12 mouse cellular contexts compared by ENCODE assay signal in genomic region chr16:57330111-57330510, GRCm38 (mm10). TPM values are rescaled to one million over a fixed set of nuclear protein-coding genes. Genes with fewer than 3 reads are reported as not detected.
"Had no signal": no experiment of that assay in that cellular context is flagged by ENCODE, and none has a peak within 500 bp of the region (broad histone marks: within the 10 kb centered on the region; RNA-seq: fewer than 3 reads in every experiment).

No protein-coding gene starts in this region.

- H3K4me1 ChIP-seq: liver, embryonic 15.5 days; midbrain, embryonic 12.5 days had no signal

- H3K27me3 ChIP-seq: limb, embryonic 13.5 days; liver, embryonic 15.5 days; midbrain, embryonic 12.5 days had no signal

- H3K9me3 ChIP-seq: limb, embryonic 13.5 days; liver, embryonic 15.5 days; midbrain, embryonic 12.5 days had no signal

- H3K4me3 ChIP-seq: limb, embryonic 13.5 days; liver, embryonic 15.5 days; midbrain, embryonic 12.5 days had no signal

- H3K36me3 ChIP-seq: limb, embryonic 13.5 days; liver, embryonic 15.5 days; midbrain, embryonic 12.5 days had no signal

- H3K9ac ChIP-seq: limb, embryonic 13.5 days; liver, embryonic 15.5 days; lung, embryonic 14.5 days; midbrain, embryonic 12.5 days had no signal

- H3K4me2 ChIP-seq: limb, embryonic 13.5 days; liver, embryonic 11.5 days; liver, embryonic 15.5 days; lung, embryonic 14.5 days; midbrain, embryonic 12.5 days had no signal

- H3K27ac ChIP-seq: liver, embryonic 15.5 days; midbrain, embryonic 12.5 days had no signal

- DNase-seq: kidney, adult 11 months; left cerebral cortex, postnatal 4 days; lung, embryonic 14.5 days; right cerebral cortex, adult 18-20 months; right cerebral cortex, postnatal 25 days; thymus, postnatal 36 days had no signal

RNA-seq across cellular contexts. Expression of gene Tmem30c, which starts 37.4 kb away (rescaled TPM):
- polyA plus RNA-seq: intestine, embryonic 14.5 days; liver, embryonic 11.5 days; liver, embryonic 15.5 days; small intestine, adult 2 months had no signal
